Mouse (Mus musculus): Measurements from ENCODE around the gene Rhof.
A peak's percentile ranks its signal among the peaks of the same experiment; 100 is the strongest.

Gene Rhof

GRCm38 (mm10) chr5:123134875-123135382, 2.4 kb upstream of the Rhof start:
- DNase-seq (ENCODE audit: low spot score): no peak

GRCm38 (mm10) chr5:123134186-123134874, 1.8 kb upstream of the Rhof start:
- DNase-seq (ENCODE audit: low spot score): peak; percentile 59

GRCm38 (mm10) chr5:123133784-123134143, 1.3 kb upstream of the Rhof start:
- DNase-seq (ENCODE audit: low spot score): no peak

- peak; percentile 84 for DNase-seq (ENCODE audit: low spot score)
Observed at GRCm38 (mm10) chr5:123133083-123133783, 741 bp upstream of the Rhof start.

- DNase-seq (ENCODE audit: low spot score): no peak
Observed at GRCm38 (mm10) chr5:123130814-123131148, 1.7 kb downstream of the Rhof start.

GRCm38 (mm10) chr5:123130030-123130813, 2.3 kb downstream of the Rhof start:
- DNase-seq (ENCODE audit: low spot score): no peak

- no peak for DNase-seq (ENCODE audit: low spot score)
Observed at GRCm38 (mm10) chr5:123129170-123129757, 3.2 kb downstream of the Rhof start.

GRCm38 (mm10) chr5:123128426-123129169, 3.9 kb downstream of the Rhof start:
- no peak for DNase-seq (ENCODE audit: low spot score)

GRCm38 (mm10) chr5:123127031-123127430, 5.5 kb downstream of the Rhof start:
- no peak for DNase-seq (ENCODE audit: low spot score)

GRCm38 (mm10) chr5:123125638-123126406, 6.7 kb downstream of the Rhof start:
- DNase-seq (ENCODE audit: low spot score): no peak

GRCm38 (mm10) chr5:123125105-123125504, 7.4 kb downstream of the Rhof start:
- no peak for DNase-seq (ENCODE audit: low spot score)

- no peak for DNase-seq (ENCODE audit: low spot score)
Observed at GRCm38 (mm10) chr5:123122181-123122580, 10.3 kb downstream of the Rhof start.

GRCm38 (mm10) chr5:123120624-123121215, 11.8 kb downstream of the Rhof start:
- DNase-seq (ENCODE audit: low spot score): no peak

- DNase-seq (ENCODE audit: low spot score): no peak
Observed at GRCm38 (mm10) chr5:123118826-123119225, 13.7 kb downstream of the Rhof start.

- no peak for DNase-seq (ENCODE audit: low spot score)
Observed at GRCm38 (mm10) chr5:123117773-123118172, 14.7 kb downstream of the Rhof start.

GRCm38 (mm10) chr5:123117257-123117656, 15.2 kb downstream of the Rhof start:
- peak; percentile 47 for DNase-seq (ENCODE audit: low spot score)

GRCm38 (mm10) chr5:123116080-123116479, 16.4 kb downstream of the Rhof start:
- DNase-seq (ENCODE audit: low spot score): peak; percentile 20

GRCm38 (mm10) chr5:123114924-123115323, 17.6 kb downstream of the Rhof start:
- no peak for DNase-seq (ENCODE audit: low spot score)

GRCm38 (mm10) chr5:123114109-123114508, 18.4 kb downstream of the Rhof start:
- DNase-seq (ENCODE audit: low spot score): no peak

GRCm38 (mm10) chr5:123110296-123110721, 22.2 kb downstream of the Rhof start:
- no peak for DNase-seq (ENCODE audit: low spot score)
